In the genomic region with DNA sequence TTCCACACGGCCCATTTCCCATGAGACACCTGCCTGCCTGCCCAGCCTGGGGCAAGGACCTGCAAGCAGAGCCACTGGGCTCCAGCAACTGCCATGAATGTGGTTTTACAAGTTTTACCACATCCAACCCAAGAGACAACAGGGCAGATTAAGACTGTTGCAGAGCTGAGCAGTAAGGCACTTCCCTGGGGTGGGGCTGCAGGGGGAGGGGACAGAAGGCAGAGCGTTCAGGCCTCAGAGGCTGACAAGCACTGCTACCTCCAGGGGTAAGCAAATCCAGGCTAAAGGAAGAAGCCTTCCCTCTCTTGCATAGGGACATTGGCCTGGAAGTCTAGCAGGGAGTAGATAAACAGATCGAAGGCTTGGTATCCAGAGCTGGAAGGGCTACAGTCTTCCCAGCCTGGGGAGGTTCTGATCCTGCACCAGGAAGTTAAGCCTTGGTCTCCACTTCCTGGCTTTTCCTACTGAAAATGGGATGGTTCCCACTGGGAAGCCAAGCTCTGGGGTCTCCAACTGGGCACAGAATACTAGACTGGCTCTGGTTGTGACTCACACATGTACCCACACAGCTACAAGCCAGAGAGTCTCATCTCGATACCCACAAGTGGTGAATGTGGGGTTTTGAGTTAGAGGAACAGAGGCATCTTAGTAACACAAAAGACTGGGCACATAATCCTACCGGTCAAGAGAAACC, we compare ENCODE assay signal across 8 mouse cellular contexts. TPM values are rescaled to one million over a fixed set of nuclear protein-coding genes. Genes with fewer than 3 reads are reported as not detected.
DNase-seq lines count a peak whose midpoint lies in the region; ATAC-seq and TF ChIP-seq lines count a peak whose summit lies in the region.

No protein-coding gene starts in this region.

- H3K4me2 ChIP-seq in heart, embryonic 14.5 days (ENCODE audit: low read length) = peak overlapping the region; percentile 76
- peak overlapping the region; percentile 88 for H3K4me2 ChIP-seq in limb, embryonic 12.5 days
- peak overlapping the region; percentile 91 for H3K4me2 ChIP-seq in midbrain, embryonic 11.5 days

- H3K9ac ChIP-seq in heart, embryonic 14.5 days (ENCODE audit: low read length) = peak overlapping the region; percentile 94
- peak overlapping the region; percentile 86 for H3K9ac ChIP-seq in limb, embryonic 12.5 days (replicated peaks)
- peak overlapping the region; percentile 84 for H3K9ac ChIP-seq in midbrain, embryonic 11.5 days (ENCODE audit: low read length)

- ATAC-seq in heart, embryonic 14.5 days (ENCODE audit: insufficient number of reproducible peaks, insufficient read depth, low FRiP score, low read depth) = no peak
- no peak for ATAC-seq in limb, embryonic 12.5 days (ENCODE audit: insufficient number of reproducible peaks, insufficient read depth, low FRiP score, low TSS enrichment, low read depth)
- ATAC-seq in midbrain, embryonic 11.5 days (ENCODE audit: low FRiP score) = no peak

- peak; percentile 45 for DNase-seq in gastrocnemius, adult 2 months
- no peak for DNase-seq in gastrocnemius, postnatal 10 days
- peak; percentile 74 for DNase-seq in R1 (ENCODE audit: low read depth, low spot score)
- peak; percentile 88 for DNase-seq in midbrain, embryonic 11.5 days (ENCODE audit: low spot score, missing footprints)
- DNase-seq in thymus, postnatal 25 days = peak; percentile 72
- no peak for DNase-seq in left cerebral cortex, adult 11 months (ENCODE audit: low spot score)

- peak overlapping the region; percentile 93 for H3K4me3 ChIP-seq in gastrocnemius, adult 2 months
- H3K4me3 ChIP-seq in heart, embryonic 14.5 days (ENCODE audit: control insufficient read depth in 1 of 2, insufficient read depth in 1 of 2, low read depth in 1 of 2, low read length in 2 of 2) = peak overlapping the region; percentile 91 to 97
- peak overlapping the region; percentile 90 for H3K4me3 ChIP-seq in limb, embryonic 12.5 days (replicated peaks)
- H3K4me3 ChIP-seq in midbrain, embryonic 11.5 days (ENCODE audit: low read depth, low read length) = peak overlapping the region; percentile 78

- H3K4me1 ChIP-seq in heart, embryonic 14.5 days (ENCODE audit: control insufficient read depth in 2 of 2, insufficient read depth in 2 of 2, low read length in 2 of 2) = peaks cover 17 to 43% of the 10 kb centered on the region in 2 experiments
- H3K4me1 ChIP-seq in limb, embryonic 12.5 days (replicated peaks) = peaks cover 25% of the 10 kb centered on the region
- peaks cover 21% of the 10 kb centered on the region for H3K4me1 ChIP-seq in midbrain, embryonic 11.5 days (ENCODE audit: control insufficient read depth, insufficient read depth, low read length)

- H3K36me3 ChIP-seq in heart, embryonic 14.5 days (ENCODE audit: control insufficient read depth, insufficient read depth, low read length) = peaks cover 25% of the 10 kb centered on the region
- H3K36me3 ChIP-seq in limb, embryonic 12.5 days = peaks cover 36% of the 10 kb centered on the region
- no peaks in the 10 kb centered on the region for H3K36me3 ChIP-seq in midbrain, embryonic 11.5 days (ENCODE audit: control insufficient read depth, insufficient read depth, low read length)

- H3K27ac ChIP-seq in gastrocnemius, adult 2 months = peak overlapping the region; percentile 100
- H3K27ac ChIP-seq in heart, embryonic 14.5 days (replicated peaks in 1 of 2; ENCODE audit: control insufficient read depth in 1 of 2, insufficient read depth in 1 of 2, low read depth in 2 of 2, low read length in 2 of 2) = peak overlapping the region; percentile 99 to 100; a peak in 3 of 4 replicates
- peak overlapping the region; percentile 99 for H3K27ac ChIP-seq in limb, embryonic 12.5 days
- no peak overlapping the region for H3K27ac ChIP-seq in midbrain, embryonic 11.5 days (ENCODE audit: low read depth, low read length)

- 18% methylated on average over 5 of the region's 5 CpGs for WGBS in heart, embryonic 14.5 days
- WGBS in limb, embryonic 12.5 days = 29% methylated on average over 5 of the region's 5 CpGs
- WGBS in midbrain, embryonic 11.5 days = 37% methylated on average over 5 of the region's 5 CpGs

- H3K9me3 ChIP-seq in heart, embryonic 14.5 days (ENCODE audit: control insufficient read depth, low read length) = no peaks in the 10 kb centered on the region
- H3K9me3 ChIP-seq in limb, embryonic 12.5 days = no peaks in the 10 kb centered on the region
- no peaks in the 10 kb centered on the region for H3K9me3 ChIP-seq in midbrain, embryonic 11.5 days (ENCODE audit: control insufficient read depth, low read length)

- no peak for TF ChIP-seq CTCF in gastrocnemius, adult 2 months (IDR thresholded peaks at IDR 0.05)

- intact Hi-C loops in gastrocnemius, adult 2 months (cut with DNase I) = loop anchor here (2.0 kb wide), 1 partner anchor 34 kb away; no protein-coding TSS in a partner anchor

- H3K27me3 ChIP-seq in heart, embryonic 14.5 days (ENCODE audit: control insufficient read depth, insufficient read depth, low read length) = no peaks in the 10 kb centered on the region
- H3K27me3 ChIP-seq in limb, embryonic 12.5 days = no peaks in the 10 kb centered on the region
- no peaks in the 10 kb centered on the region for H3K27me3 ChIP-seq in midbrain, embryonic 11.5 days (ENCODE audit: control insufficient read depth, insufficient read depth, low read length)

RNA-seq across cellular contexts. Expression of a gene that starts 1.8 kb away (rescaled TPM):
- 10 to 100 TPM; 30.3 to 44.8 TPM for total RNA-seq in gastrocnemius, adult 2 months (2021)
- 10 to 100 TPM; 28.1 to 33.4 TPM for total RNA-seq in gastrocnemius, postnatal 10 days (2021)
- 24.2 and 25.3 TPM in 2 replicates for polyA plus RNA-seq in heart, embryonic 14.5 days (2014; fragmentation: Nextera tagmentation; extraction: Ambion mirVana)
- polyA plus RNA-seq in limb, embryonic 12.5 days (2016; fragmentation: Nextera tagmentation; extraction: Ambion mirVana) = 31.5 and 35.3 TPM in 2 replicates
- 22.1 and 22.2 TPM in 2 replicates for polyA plus RNA-seq in midbrain, embryonic 11.5 days (2014; fragmentation: Nextera tagmentation; extraction: Ambion mirVana)

RNA-seq across cellular contexts. Expression of a gene that starts 7.7 kb away (rescaled TPM):
- total RNA-seq in gastrocnemius, adult 2 months (2021) = 10 to 100 TPM; 53.5 to 66.1 TPM
- 10 to 100 TPM; 62.2 to 68.4 TPM for total RNA-seq in gastrocnemius, postnatal 10 days (2021)
- polyA plus RNA-seq in heart, embryonic 14.5 days (2014; fragmentation: Nextera tagmentation; extraction: Ambion mirVana) = 115 and 120 TPM in 2 replicates
- polyA plus RNA-seq in limb, embryonic 12.5 days (2016; fragmentation: Nextera tagmentation; extraction: Ambion mirVana) = 87.1 and 87.5 TPM in 2 replicates
- 63.8 and 66.9 TPM in 2 replicates for polyA plus RNA-seq in midbrain, embryonic 11.5 days (2014; fragmentation: Nextera tagmentation; extraction: Ambion mirVana)

RNA-seq across cellular contexts. Expression of a gene that starts 43.1 kb away (rescaled TPM):
- not detected for total RNA-seq in gastrocnemius, adult 2 months (2021)
- total RNA-seq in gastrocnemius, postnatal 10 days (2021) = not detected
- polyA plus RNA-seq in heart, embryonic 14.5 days (2014; fragmentation: Nextera tagmentation; extraction: Ambion mirVana) = 0.28 and 0.58 TPM in 2 replicates
- polyA plus RNA-seq in limb, embryonic 12.5 days (2016; fragmentation: Nextera tagmentation; extraction: Ambion mirVana) = 0.46 and 0.58 TPM in 2 replicates
- polyA plus RNA-seq in midbrain, embryonic 11.5 days (2014; fragmentation: Nextera tagmentation; extraction: Ambion mirVana) = 0.29 TPM in 1 of 2 replicates, not detected in the other

Comparison
In these comparisons a context has a peak if more than half of its experiments do, and no peak if none do; other contexts are left out.
1. DNase-seq: peak in gastrocnemius, adult 2 months (single experiment), R1 (single experiment), midbrain, embryonic 11.5 days (single experiment) and thymus, postnatal 25 days (single experiment); none in gastrocnemius, postnatal 10 days (single experiment) and left cerebral cortex, adult 11 months (single experiment).
2. Peak in every context shown above with its lines, with median percentiles within 50 percentile points of each other: H3K4me3 ChIP-seq, H3K4me2 ChIP-seq and H3K9ac ChIP-seq.